Mouse (Mus musculus) brain, embryonic 14.5 days (tissue): ENCODE results near the gene H2-Eb1.

ENCODE experiments used
- CTCF ChIP-seq: fragments of 200-500 bp; IDR thresholded peaks from 2 replicates; pipeline ENCODE4 v1.5.1; 2012; ENCODE audit warnings: inconsistent platforms, mild to moderate bottlenecking, moderate library complexity, borderline replicate concordance; ENCODE audit not compliant: insufficient read depth, insufficient read length; ENCODE audit errors: extremely low read depth
- POLR2A ChIP-seq: fragments of 200-500 bp; IDR thresholded peaks from 2 replicates; pipeline ENCODE4 v1.6.1; 2012; ENCODE audit warnings: mild to moderate bottlenecking, inconsistent platforms, borderline replicate concordance; ENCODE audit not compliant: poor library complexity, insufficient read depth, insufficient read length, severe bottlenecking; ENCODE audit errors: extremely low read depth

GRCm38 (mm10) chr17:34288131-34288530 is 17.5 kb upstream of the H2-Eb1 start:
- TF ChIP-seq CTCF (no peak), POLR2A (no peak)
